Mouse (Mus musculus) liver, adult 2 months (tissue): ENCODE results near the gene Slc17a7.

Experiments
- CTCF ChIP-seq: fragments of 200-500 bp; IDR thresholded peaks from 2 replicates; pipeline ENCODE4 v1.5.1; 2011; ENCODE audit warnings: low read depth, low read length, control low read depth
- POLR2A ChIP-seq: fragments of 200-500 bp; IDR thresholded peaks from 2 replicates; pipeline ENCODE4 v1.6.1; 2011; ENCODE audit warnings: low read length, control low read depth; ENCODE audit not compliant: insufficient read depth; ENCODE audit errors: extremely low read depth

GRCm38 (mm10) chr7:45195341-45196175 lies 31.8 kb downstream of the Slc17a7 start:
- TF ChIP-seq POLR2A (no peak), CTCF (no peak)
